Mouse (Mus musculus): ENCODE results near the gene Igsf10.

DNA sequence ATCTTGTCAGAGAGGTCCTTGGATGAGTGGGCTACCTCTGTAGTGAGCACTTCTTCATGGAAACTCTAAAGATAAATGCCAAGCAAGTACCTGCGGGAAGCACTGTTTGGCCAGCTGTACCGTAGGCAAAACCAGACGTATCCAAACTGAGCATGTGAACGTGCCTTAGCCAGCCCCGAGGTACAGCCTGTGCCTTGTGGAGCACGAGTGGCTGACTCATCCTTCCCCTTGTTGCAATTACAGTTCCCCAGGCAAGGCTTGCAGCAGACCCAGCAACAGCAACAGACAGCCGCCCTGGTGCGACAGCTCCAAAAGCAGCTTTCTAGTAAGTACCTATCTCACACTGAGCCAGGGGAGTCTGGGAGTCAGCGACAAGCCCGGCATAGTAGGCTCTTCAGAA lies 31.6 kb downstream of the Igsf10 start:
- TF ChIP-seq EP300 (IDR thresholded peaks at IDR 0.05; ENCODE audit: low read depth) (no peak), CTCF (IDR thresholded peaks at IDR 0.05; ENCODE audit: low read depth) (no peak)
